Mouse (Mus musculus): ENCODE measurements around the gene Ctbp1. TPM values are rescaled to one million over a fixed set of nuclear protein-coding genes. Genes with fewer than 3 reads are reported as not detected.

The Ctbp1 gene
- total and polyA plus RNA-seq, 3 experiments, result 353 to 595 (median 443) TPM

GRCm38 (mm10) chr5:33217663-33218062, 57.1 kb downstream of the Ctbp1 start:
- H3K9ac ChIP-seq (ENCODE audit: control insufficient read depth, low read depth, low read length, poor library complexity, severe bottlenecking), result peak overlapping the region; percentile 6
- peak overlapping the region; percentile 2 to 46 for H3K4me3 ChIP-seq (ENCODE audit: control insufficient read depth in 1 of 2, insufficient read depth in 1 of 2, low read depth in 2 of 2, low read length in 2 of 2)
- DNase-seq (ENCODE audit: low read depth, low spot score), result no peak

GRCm38 (mm10) chr5:33214723-33215122, 60.1 kb downstream of the Ctbp1 start:
- Histone ChIP-seq H3K79me2 (ENCODE audit: control insufficient read depth, insufficient read depth, low read length, poor library complexity) (no peaks in the 10 kb centered on the region), H3K27ac (ENCODE audit: control insufficient read depth, low read depth, low read length) (no peak overlapping the region), H3K4me1 (ENCODE audit: control insufficient read depth in 1 of 2, insufficient read depth in 2 of 2, low read length in 2 of 2) (peaks cover 20 to 24% of the 10 kb centered on the region in 2 experiments), H3K9me3 (replicated peaks; ENCODE audit: insufficient read depth, low read length) (no peaks in the 10 kb centered on the region), H3K36me3 (ENCODE audit: control insufficient read depth in 1 of 2, insufficient read depth in 2 of 2, low read length in 2 of 2) (peaks cover 0 to 17% of the 10 kb centered on the region in 2 experiments; a peak in 2 of 4 replicates), H3K4me3 (ENCODE audit: control insufficient read depth in 1 of 2, insufficient read depth in 1 of 2, low read depth in 2 of 2, low read length in 2 of 2) (no peak overlapping the region), H3K27me3 (ENCODE audit: control insufficient read depth in 1 of 2, insufficient read depth in 2 of 2, low read length in 2 of 2) (no peaks in the 10 kb centered on the region), H3K9ac (ENCODE audit: control insufficient read depth, low read depth, low read length, poor library complexity, severe bottlenecking) (no peak overlapping the region)
- TF ChIP-seq MYB (IDR thresholded peaks at IDR 0.05; ENCODE audit: low read depth, low read length) (no peak), UBTF (IDR thresholded peaks at IDR 0.05; ENCODE audit: borderline replicate concordance, insufficient read depth, low read depth, low read length) (no peak), ZC3H11A (IDR thresholded peaks at IDR 0.05; ENCODE audit: low read depth, low read length) (no peak)
- DNase-seq (ENCODE audit: low read depth, low spot score), result no peak

More at GRCm38 (mm10) chr5:33217663-33218062, 57.1 kb downstream of the Ctbp1 start:
- Histone ChIP-seq H3K4me1 (ENCODE audit: control insufficient read depth in 1 of 2, insufficient read depth in 2 of 2, low read length in 2 of 2) (peaks cover 22 to 30% of the 10 kb centered on the region in 2 experiments), H3K9me3 (replicated peaks; ENCODE audit: insufficient read depth, low read length) (no peaks in the 10 kb centered on the region), H3K36me3 (ENCODE audit: control insufficient read depth in 1 of 2, insufficient read depth in 2 of 2, low read length in 2 of 2) (peaks cover 0 to 24% of the 10 kb centered on the region in 2 experiments; a peak in 2 of 4 replicates), H3K79me2 (ENCODE audit: control insufficient read depth, insufficient read depth, low read length, poor library complexity) (no peaks in the 10 kb centered on the region), H3K27ac (ENCODE audit: control insufficient read depth, low read depth, low read length) (peak overlapping the region; percentile 8), H3K27me3 (ENCODE audit: control insufficient read depth in 1 of 2, insufficient read depth in 2 of 2, low read length in 2 of 2) (no peaks in the 10 kb centered on the region)
- no peak for TF ChIP-seq MYC (IDR thresholded peaks at IDR 0.05; ENCODE audit: low read depth, low read length)
- TF ChIP-seq HCFC1 (IDR thresholded peaks at IDR 0.05; ENCODE audit: low read depth, low read length), result 0 out of 2 replicates have a peak, but pooled peaks have one; percentile 7
- TF ChIP-seq CHD2 (IDR thresholded peaks at IDR 0.05; ENCODE audit: low read length), result no peak
- 0 out of 2 replicates have a peak, but pooled peaks have one; percentile 12 for TF ChIP-seq BHLHE40 (IDR thresholded peaks at IDR 0.05; ENCODE audit: borderline replicate concordance, low read depth, low read length)

- H3K4me1 ChIP-seq (ENCODE audit: control insufficient read depth in 1 of 2, insufficient read depth in 2 of 2, low read length in 2 of 2), result peaks cover 14 to 22% of the 10 kb centered on the region in 2 experiments; a peak in 3 of 4 replicates
- H3K27ac ChIP-seq (ENCODE audit: control insufficient read depth, low read depth, low read length), result no peak overlapping the region
- no peak overlapping the region for H3K4me3 ChIP-seq (ENCODE audit: control insufficient read depth in 1 of 2, insufficient read depth in 1 of 2, low read depth in 2 of 2, low read length in 2 of 2)
- H3K36me3 ChIP-seq (ENCODE audit: control insufficient read depth in 1 of 2, insufficient read depth in 2 of 2, low read length in 2 of 2), result peaks cover 0 to 10% of the 10 kb centered on the region in 2 experiments; a peak in 2 of 4 replicates
- TF ChIP-seq SMC3 (IDR thresholded peaks at IDR 0.05; ENCODE audit: low read depth, low read length) (no peak), MAZ (IDR thresholded peaks at IDR 0.05; ENCODE audit: low read depth, low read length) (no peak), USF2 (IDR thresholded peaks at IDR 0.05; ENCODE audit: borderline replicate concordance in 1 of 2, insufficient read depth in 1 of 2, low read depth in 1 of 2, low read length in 2 of 2) (no peak), UBTF (IDR thresholded peaks at IDR 0.05; ENCODE audit: borderline replicate concordance, insufficient read depth, low read depth, low read length) (no peak), TBP (IDR thresholded peaks at IDR 0.05; ENCODE audit: low read depth, low read length) (no peak), EP300 (IDR thresholded peaks at IDR 0.05; ENCODE audit: low read depth in 1 of 2, low read length in 2 of 2) (no peak), MAX (IDR thresholded peaks at IDR 0.05; ENCODE audit: low read length) (no peak), TCF12 (IDR thresholded peaks at IDR 0.05; ENCODE audit: low read depth, low read length) (no peak), RAD21 (IDR thresholded peaks at IDR 0.05; ENCODE audit: low read depth, low read length) (no peak)
- H3K79me2 ChIP-seq (ENCODE audit: control insufficient read depth, insufficient read depth, low read length, poor library complexity), result no peaks in the 10 kb centered on the region
- H3K9me3 ChIP-seq (replicated peaks; ENCODE audit: insufficient read depth, low read length), result no peaks in the 10 kb centered on the region
- no peaks in the 10 kb centered on the region for H3K27me3 ChIP-seq (ENCODE audit: control insufficient read depth in 1 of 2, insufficient read depth in 2 of 2, low read length in 2 of 2)
- no peak for DNase-seq (ENCODE audit: low read depth, low spot score)
- no peak overlapping the region for H3K9ac ChIP-seq (ENCODE audit: control insufficient read depth, low read depth, low read length, poor library complexity, severe bottlenecking)
These were observed 63.5 kb downstream of the Ctbp1 start for GRCm38 (mm10) chr5:33211254-33211653.

All from MEL (cell line).